Mouse (Mus musculus) MEL (cell line): ENCODE measurements around the gene Hid1. TPM values are rescaled to one million over a fixed set of nuclear protein-coding genes. Genes with fewer than 3 reads are reported as not detected.

Experiments
- DNase-seq: peaks from one replicate; pipeline ENCODE4 v3.0.0; 2011; ENCODE audit warnings: low read depth, low spot score
- H3K27ac ChIP-seq: 2 replicates; pipeline ENCODE4 v1.5.1; 2012; ENCODE audit warnings: low read depth, mild to moderate bottlenecking, control low read depth, low read length, moderate library complexity; ENCODE audit not compliant: control insufficient read depth
- H3K27me3 ChIP-seq, 2 experiments: fragments of 150-350 bp in 1 of 2; sonication (generic) in 1 of 2; 2 replicates each; pipeline ENCODE4 v1.6.1; 2012; ENCODE audit warnings: low read length in 2 of 2, mild to moderate bottlenecking in 2 of 2, improper control_type of control experiment in 1 of 2, moderate library complexity in 1 of 2; ENCODE audit not compliant: insufficient read depth in 2 of 2, control insufficient read depth in 1 of 2
- H3K36me3 ChIP-seq, 2 experiments: 2 replicates each; pipeline ENCODE4 v1.6.1; 2012 to 2014; ENCODE audit warnings: low read length in 2 of 2, improper control_type of control experiment in 1 of 2, inconsistent platforms in 1 of 2, mild to moderate bottlenecking in 1 of 2; ENCODE audit not compliant: insufficient read depth in 2 of 2, control insufficient read depth in 1 of 2
- H3K4me1 ChIP-seq, 2 experiments: fragments of 150-350 bp in 1 of 2; sonication (generic) in 1 of 2; 2 replicates each; pipeline ENCODE4 v1.6.1; 2012; ENCODE audit warnings: low read length in 2 of 2, improper control_type of control experiment in 1 of 2, mild to moderate bottlenecking in 1 of 2; ENCODE audit not compliant: insufficient read depth in 2 of 2, control insufficient read depth in 1 of 2
- H3K4me3 ChIP-seq, 2 experiments: fragments of 150-350 bp in 1 of 2; sonication (generic) in 1 of 2; 2 replicates each; pipeline ENCODE4 v1.5.1; 2012; ENCODE audit warnings: low read depth in 2 of 2, low read length in 2 of 2, mild to moderate bottlenecking in 2 of 2, moderate library complexity in 2 of 2, control low read depth in 1 of 2, improper control_type of control experiment in 1 of 2; ENCODE audit not compliant: control insufficient read depth in 1 of 2, insufficient read depth in 1 of 2
- H3K79me2 ChIP-seq: 2 replicates; pipeline ENCODE4 v1.6.1; 2012; ENCODE audit warnings: mild to moderate bottlenecking, low read length, moderate library complexity; ENCODE audit not compliant: control insufficient read depth, poor library complexity, insufficient read depth
- H3K9ac ChIP-seq: 2 replicates; pipeline ENCODE4 v1.6.1; 2012; ENCODE audit warnings: low read depth, mild to moderate bottlenecking, control low read depth, low read length, moderate library complexity; ENCODE audit not compliant: control insufficient read depth, poor library complexity, severe bottlenecking
- H3K9me3 ChIP-seq: fragments of 150-350 bp; sonication (generic); replicated peaks from 2 replicates; pipeline ENCODE4 v1.6.1; 2012; ENCODE audit warnings: mild to moderate bottlenecking, low read length, improper control_type of control experiment, moderate library complexity; ENCODE audit not compliant: insufficient read depth
- BHLHE40 ChIP-seq: IDR thresholded peaks from 2 replicates; pipeline ENCODE4 v1.6.1; 2012; ENCODE audit warnings: low read depth, mild to moderate bottlenecking, inconsistent platforms, low read length, improper control_type of control experiment, borderline replicate concordance
- CHD1 ChIP-seq: IDR thresholded peaks from 2 replicates; pipeline ENCODE4 v1.6.1; 2012; ENCODE audit warnings: low read depth, mild to moderate bottlenecking, inconsistent platforms, low read length, improper control_type of control experiment
- CHD2 ChIP-seq: IDR thresholded peaks from 2 replicates; pipeline ENCODE4 v1.6.1; 2011; ENCODE audit warnings: low read length, improper control_type of control experiment
- ELF1 ChIP-seq: IDR thresholded peaks from 2 replicates; pipeline ENCODE4 v1.6.1; 2014; ENCODE audit warnings: low read depth, mild to moderate bottlenecking, inconsistent platforms, low read length, improper control_type of control experiment, moderate library complexity
- EP300 ChIP-seq, 2 experiments: IDR thresholded peaks; 2 replicates each; pipeline ENCODE4 v1.6.1; 2011; ENCODE audit warnings: improper control_type of control experiment in 2 of 2, low read length in 2 of 2, low read depth in 1 of 2, mild to moderate bottlenecking in 1 of 2
- GATA1 ChIP-seq: IDR thresholded peaks from 2 replicates; pipeline ENCODE4 v1.6.1; 2011; ENCODE audit warnings: low read depth, low read length, improper control_type of control experiment
- KAT2A ChIP-seq: conservative IDR thresholded peaks from 2 replicates; pipeline ENCODE4 v1.6.1; 2012; ENCODE audit warnings: low read depth, low read length, improper control_type of control experiment, inconsistent platforms
- MAZ ChIP-seq: IDR thresholded peaks from 2 replicates; pipeline ENCODE4 v1.6.1; 2012; ENCODE audit warnings: low read depth, mild to moderate bottlenecking, inconsistent platforms, low read length, improper control_type of control experiment
- MEF2A ChIP-seq: IDR thresholded peaks from 2 replicates; pipeline ENCODE4 v1.6.1; 2014; ENCODE audit warnings: low read depth, mild to moderate bottlenecking, inconsistent platforms, low read length, improper control_type of control experiment; ENCODE audit not compliant: poor library complexity, insufficient replicate concordance, severe bottlenecking; ENCODE audit errors: extremely low read depth
- MXI1 ChIP-seq: IDR thresholded peaks from 2 replicates; pipeline ENCODE4 v1.6.1; 2011; ENCODE audit warnings: mild to moderate bottlenecking, low read depth, low read length, improper control_type of control experiment
- MYB ChIP-seq: IDR thresholded peaks from 2 replicates; pipeline ENCODE4 v1.6.1; 2011; ENCODE audit warnings: mild to moderate bottlenecking, low read depth, low read length, improper control_type of control experiment
- NELFE ChIP-seq: IDR thresholded peaks from 2 replicates; pipeline ENCODE4 v1.6.1; 2011; ENCODE audit warnings: low read depth, low read length, improper control_type of control experiment
- NRF1 ChIP-seq: IDR thresholded peaks from 2 replicates; pipeline ENCODE4 v1.6.1; 2014; ENCODE audit warnings: low read depth, mild to moderate bottlenecking, inconsistent platforms, low read length, improper control_type of control experiment, moderate library complexity; ENCODE audit not compliant: poor library complexity, insufficient read depth, severe bottlenecking
- POLR2A ChIP-seq, 2 experiments: IDR thresholded peaks; 2 replicates each; pipeline ENCODE4 v1.6.1; 2011 to 2012; ENCODE audit warnings: low read length in 2 of 2, mild to moderate bottlenecking in 2 of 2, control low read depth in 1 of 2, improper control_type of control experiment in 1 of 2, low read depth in 1 of 2, moderate library complexity in 1 of 2; ENCODE audit not compliant: control insufficient read depth in 1 of 2, insufficient read depth in 1 of 2, poor library complexity in 1 of 2
- RAD21 ChIP-seq: IDR thresholded peaks from 2 replicates; pipeline ENCODE4 v1.6.1; 2011; ENCODE audit warnings: mild to moderate bottlenecking, low read depth, low read length, improper control_type of control experiment
- RCOR1 ChIP-seq: IDR thresholded peaks from 2 replicates; pipeline ENCODE4 v1.6.1; 2012; ENCODE audit warnings: low read depth, mild to moderate bottlenecking, inconsistent platforms, low read length, improper control_type of control experiment
- SMC3 ChIP-seq: IDR thresholded peaks from 2 replicates; pipeline ENCODE4 v1.6.1; 2011; ENCODE audit warnings: low read depth, low read length, improper control_type of control experiment
- TBP ChIP-seq: IDR thresholded peaks from 2 replicates; pipeline ENCODE4 v1.8.0; 2011; ENCODE audit warnings: low read depth, low read length, improper control_type of control experiment
- TCF12 ChIP-seq: IDR thresholded peaks from 2 replicates; pipeline ENCODE4 v1.6.1; 2014; ENCODE audit warnings: low read depth, mild to moderate bottlenecking, inconsistent platforms, low read length, improper control_type of control experiment, moderate library complexity
- ZKSCAN1 ChIP-seq: IDR thresholded peaks from 2 replicates; pipeline ENCODE4 v1.6.1; 2012; ENCODE audit warnings: low read depth, mild to moderate bottlenecking, inconsistent platforms, low read length, improper control_type of control experiment, moderate library complexity
- ZNF384 ChIP-seq: IDR thresholded peaks from 2 replicates; pipeline ENCODE4 v1.6.1; 2012; ENCODE audit warnings: low read depth, mild to moderate bottlenecking, inconsistent platforms, low read length, improper control_type of control experiment
- polyA plus RNA-seq, 2 experiments: library from polyadenylated mRNA; stranded (reverse) in 1 of 2; unstranded in 1 of 2; fragments of >175 nt in 1 of 2; fragments of >200 nt in 1 of 2; gene quantifications; 2 replicates each; pipeline versions ENCODE4 v1.2.1 to v1.2.4; 2012; ENCODE audit warnings: low replicate concordance in 2 of 2, low read depth in 1 of 2; ENCODE audit not compliant: insufficient read length in 2 of 2, insufficient read depth in 1 of 2, missing spikeins in 1 of 2
- total RNA-seq: library from RNA; depleted of rRNA; stranded (reverse); fragments of 300-350 nt; gene quantifications from 2 replicates; pipeline ENCODE4 v1.2.3, GENCODE M21; 2012

Gene Hid1
- total and polyA plus RNA-seq, 3 experiments = 1.1 to 3.0 TPM; not detected in 1

DNA sequence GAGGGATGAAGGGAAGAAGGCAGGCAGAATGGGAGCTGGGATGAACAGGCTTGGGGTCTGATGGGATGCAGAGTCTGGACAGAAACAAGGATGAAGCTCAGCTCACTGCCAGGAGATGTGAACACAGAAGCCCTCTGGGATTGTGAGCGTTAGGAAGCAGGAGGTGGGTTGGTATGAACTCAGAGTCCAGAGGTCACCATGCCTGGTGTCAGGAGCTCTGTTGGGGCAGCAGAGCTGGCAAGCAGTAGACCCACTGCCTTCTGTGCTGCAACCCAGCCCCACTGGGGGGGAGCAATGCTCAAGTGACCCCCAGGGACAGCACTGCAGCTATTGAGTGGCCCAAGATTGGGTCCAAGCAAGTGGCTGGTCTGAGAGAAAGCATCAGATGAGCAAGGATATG is 29.7 kb downstream of the Hid1 start (continued):
- TF ChIP-seq ZKSCAN1 = no peak

DNA sequence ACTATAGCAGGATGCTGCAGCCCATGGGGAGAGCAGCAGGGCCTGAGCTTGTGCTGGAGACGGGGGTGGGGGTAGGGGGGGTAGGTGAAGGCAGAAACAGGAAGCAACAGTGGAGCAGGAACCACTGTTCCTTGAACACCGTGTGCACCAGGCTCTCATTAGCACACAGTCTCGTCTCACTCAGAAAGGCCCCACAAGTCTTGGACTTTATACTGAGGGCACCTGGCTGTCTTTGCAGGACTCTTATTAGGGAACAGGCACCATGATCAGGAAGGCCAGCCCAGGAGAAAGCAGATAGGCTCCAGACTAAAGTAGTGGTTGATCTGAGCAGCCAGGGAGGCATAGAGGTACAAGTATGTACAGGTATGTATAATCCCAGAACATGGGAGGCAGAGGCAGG is 30.2 kb downstream of the Hid1 start:
- H3K4me1 ChIP-seq = 0 out of 4 replicates have a peak, but pooled peaks cover 0 to 4% of the 10 kb centered on the region in 2 experiments
- no peaks in the 10 kb centered on the region for H3K79me2 ChIP-seq
- TF ChIP-seq BHLHE40 (no peak), RAD21 (no peak), SMC3 (no peak)
- DNase-seq = no peak
- H3K4me3 ChIP-seq = no peak overlapping the region
- no peaks in the 10 kb centered on the region for H3K9me3 ChIP-seq
- no peak overlapping the region for H3K27ac ChIP-seq
- H3K9ac ChIP-seq = no peak overlapping the region
- peaks cover 0 to 6% of the 10 kb centered on the region in 2 experiments; a peak in 3 of 4 replicates for H3K27me3 ChIP-seq
- H3K36me3 ChIP-seq = no peaks in the 10 kb centered on the region

DNA sequence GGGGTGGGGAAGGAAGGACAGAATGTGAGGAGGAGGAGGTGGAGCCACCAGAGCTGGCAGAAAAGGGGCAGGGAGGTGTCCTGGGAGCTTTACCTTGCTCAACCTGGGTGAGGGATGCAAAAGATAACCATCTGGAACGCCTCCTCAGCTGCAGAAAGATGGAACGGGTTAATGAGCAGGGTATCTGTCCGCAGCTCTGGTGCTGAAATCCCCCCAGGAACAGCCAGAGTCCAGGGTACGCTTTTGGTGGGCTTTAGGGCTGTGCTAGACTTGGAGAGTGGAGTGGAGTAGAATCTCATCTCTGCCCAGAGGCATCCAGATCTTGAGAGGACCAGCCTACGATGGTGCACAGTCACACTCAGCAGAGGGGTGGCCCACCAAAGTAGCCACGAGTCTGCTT is 31.4 kb downstream of the Hid1 start:
- H3K27me3 ChIP-seq = peaks cover 0 to 8% of the 10 kb centered on the region in 2 experiments; a peak in 3 of 4 replicates
- TF ChIP-seq RCOR1 (no peak), TBP (no peak), GATA1 (peak; percentile 21; the same call in 1 of the 2 replicates), CHD1 (no peak), RAD21 (no peak)
- TF ChIP-seq, all 39 proteins: peak for 1
- Histone ChIP-seq H3K36me3 (no peaks in the 10 kb centered on the region), H3K9ac (no peak overlapping the region), H3K4me1 (0 out of 4 replicates have a peak, but pooled peaks cover 0 to 4% of the 10 kb centered on the region in 2 experiments), H3K4me3 (no peak overlapping the region), H3K79me2 (no peaks in the 10 kb centered on the region), H3K9me3 (no peaks in the 10 kb centered on the region), H3K27ac (no peak overlapping the region)
- peak; percentile 42 for DNase-seq

DNA sequence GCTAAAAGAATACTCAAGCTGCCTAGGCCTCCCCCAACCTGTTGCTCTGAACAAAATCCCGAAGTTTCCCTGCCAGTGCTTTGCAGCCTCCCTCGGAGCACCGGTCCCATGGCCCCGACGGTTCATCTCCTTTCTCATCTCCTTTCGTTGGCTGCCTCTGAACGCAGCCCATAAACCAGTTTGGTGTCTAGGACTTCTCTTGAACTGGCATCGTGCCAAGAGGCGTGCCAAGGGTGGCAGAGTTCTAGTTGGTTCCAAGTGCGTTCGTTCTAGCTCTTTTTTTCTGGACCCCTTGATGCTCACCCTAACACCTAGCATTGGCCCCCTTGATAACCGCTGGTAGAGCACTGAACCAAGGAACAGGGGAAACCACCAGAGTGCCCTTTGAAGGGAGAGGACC is 32.3 kb downstream of the Hid1 start:
- no peak overlapping the region for H3K9ac ChIP-seq
- H3K27me3 ChIP-seq = peaks cover 6% of the 10 kb centered on the region in 2 experiments
- H3K4me1 ChIP-seq = 0 out of 4 replicates have a peak, but pooled peaks cover 0 to 4% of the 10 kb centered on the region in 2 experiments
- no peaks in the 10 kb centered on the region for H3K9me3 ChIP-seq
- H3K4me3 ChIP-seq = no peak overlapping the region
- H3K36me3 ChIP-seq = no peaks in the 10 kb centered on the region
- H3K27ac ChIP-seq = no peak overlapping the region
- H3K79me2 ChIP-seq = no peaks in the 10 kb centered on the region
- no peak for DNase-seq
- TF ChIP-seq NRF1 = no peak
- TF ChIP-seq EP300 (IDR thresholded peaks at IDR 0.05; ENCODE audit: low read depth in 1 of 2, low read length in 2 of 2) = no peak
- no peak for TF ChIP-seq MXI1
- TF ChIP-seq POLR2A (IDR thresholded peaks at IDR 0.05; ENCODE audit: control insufficient read depth in 1 of 2, insufficient read depth in 1 of 2, low read depth in 1 of 2, low read length in 2 of 2, poor library complexity in 1 of 2) = no peak
- TF ChIP-seq NELFE = no peak
- TF ChIP-seq MAZ = no peak
- TF ChIP-seq TBP = no peak
- TF ChIP-seq MEF2A = no peak
- no peak for TF ChIP-seq MYB
- no peak for TF ChIP-seq KAT2A
- TF ChIP-seq BHLHE40 = no peak
- TF ChIP-seq ZNF384 = no peak
- no peak for TF ChIP-seq CHD2
- TF ChIP-seq TCF12 = no peak
- TF ChIP-seq ELF1 = no peak
- TF ChIP-seq, all 39 proteins: peak for 0
